Mouse (Mus musculus): ENCODE measurements around the gene Rfx7.
"Not testable (repeated sequence)": the region's sequence is repeated elsewhere in the genome, so short reads cannot be mapped to it uniquely, and the experiment has no call there.

Gene Rfx7

DNA sequence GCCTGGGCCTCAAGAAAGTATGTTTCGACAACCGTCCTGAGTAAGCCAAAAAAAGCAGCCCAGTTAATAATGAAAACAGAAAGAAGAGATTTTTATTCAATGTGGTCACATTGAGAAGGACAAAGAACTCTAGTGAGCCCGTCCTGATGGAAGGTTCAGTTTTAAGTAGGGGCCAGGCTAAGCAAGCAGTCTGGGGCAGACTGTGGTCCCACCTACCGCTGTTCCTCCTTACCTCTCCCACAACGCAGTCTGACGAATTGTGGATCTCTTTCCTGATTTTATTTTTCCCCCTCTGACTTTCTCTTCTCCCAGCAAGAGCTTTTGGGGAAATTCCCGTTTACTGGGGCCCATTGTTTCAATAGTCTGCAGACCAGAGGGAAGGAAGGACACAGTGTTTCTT lies 108.6 kb downstream of the Rfx7 start:
- no peak for DNase-seq (ENCODE audit: low read depth)

DNA sequence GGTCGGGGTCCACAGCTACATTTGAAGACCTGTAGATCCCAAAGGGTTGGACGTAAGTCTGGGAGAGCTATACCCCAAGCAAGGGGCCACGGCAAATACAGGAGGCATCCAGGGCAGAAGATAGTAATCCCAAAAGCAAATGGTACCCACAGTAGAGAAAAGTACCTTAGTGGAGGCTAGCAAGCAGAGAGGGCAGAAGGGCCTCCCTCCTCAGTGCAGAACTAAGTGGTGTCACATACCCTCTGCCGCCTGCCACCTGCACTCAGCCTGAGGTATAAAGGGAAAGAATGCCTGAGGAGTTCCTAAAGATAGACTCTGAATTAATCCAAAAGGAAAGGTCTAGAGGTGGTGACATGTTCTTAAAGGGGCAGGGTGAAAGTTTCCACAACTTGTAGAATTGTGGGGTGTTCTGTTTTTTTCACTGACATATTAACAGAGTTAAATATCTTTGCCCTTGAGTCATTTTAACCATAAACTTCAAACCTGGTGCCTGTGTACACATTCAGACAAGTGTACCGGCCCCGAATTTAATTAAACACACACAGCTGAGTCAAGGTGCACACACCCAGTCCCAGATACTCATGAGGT lies 109.1 kb downstream of the Rfx7 start:
- no peak for DNase-seq (ENCODE audit: low read depth)

DNA sequence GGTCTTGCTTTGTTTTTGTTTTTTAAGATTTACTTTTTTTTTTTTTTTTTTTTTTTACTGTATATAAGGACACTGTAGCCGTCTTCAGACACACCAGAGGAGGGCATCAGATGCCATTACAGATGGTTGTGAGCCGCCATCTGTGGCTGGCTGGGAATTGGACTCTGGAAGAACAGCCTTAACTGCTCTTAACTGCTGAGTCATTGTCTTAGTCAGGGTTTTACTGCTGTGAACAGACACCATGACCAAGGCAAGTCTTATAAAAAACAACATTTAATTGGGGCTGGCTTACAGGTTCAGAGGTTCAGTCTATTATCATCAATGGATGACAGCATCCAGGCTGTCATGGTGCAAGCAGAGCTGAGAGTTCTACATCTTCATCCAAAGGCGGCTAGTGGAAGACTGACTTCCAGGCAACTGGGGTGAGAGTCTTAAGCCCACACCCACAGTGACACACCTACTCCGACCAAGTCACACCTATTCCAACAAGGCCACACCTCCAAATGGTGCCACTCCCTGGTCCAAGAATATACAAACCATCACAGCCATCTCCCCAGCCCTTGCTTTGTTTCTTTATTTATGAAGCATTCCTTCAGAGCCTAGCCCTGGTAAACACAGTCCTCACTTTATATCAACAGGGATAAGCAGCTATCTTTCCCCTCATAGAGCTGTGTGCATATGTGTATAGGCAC lies 110.9 kb downstream of the Rfx7 start:
- not testable (repeated sequence) for DNase-seq (ENCODE audit: low read depth)

GRCm38 (mm10) chr9:72643651-72644417 lies 111.8 kb downstream of the Rfx7 start:
- DNase-seq (ENCODE audit: low read depth) = no peak

- DNase-seq (ENCODE audit: low read depth) = no peak
These were observed 112.5 kb downstream of the Rfx7 start for GRCm38 (mm10) chr9:72644418-72645110.

DNA sequence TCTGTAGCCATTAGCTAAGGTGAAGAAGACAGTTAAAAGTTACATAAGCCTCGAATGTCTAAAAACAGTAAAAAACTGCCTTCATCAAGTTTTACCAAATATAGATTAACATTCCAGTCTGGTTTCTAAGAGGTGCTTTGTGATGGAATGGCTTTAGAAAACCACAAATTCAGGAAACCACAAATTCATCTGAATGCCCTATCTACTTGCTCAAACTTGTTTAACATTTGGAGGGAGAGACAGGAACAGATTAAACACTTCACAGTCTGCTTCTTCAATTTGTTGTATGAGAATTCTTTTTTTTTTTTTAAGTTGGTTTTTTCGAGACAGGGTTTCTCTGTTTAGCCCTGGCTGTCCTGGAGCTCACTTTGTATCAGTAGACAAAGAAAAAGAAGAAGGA lies 117.7 kb downstream of the Rfx7 start:
- DNase-seq (ENCODE audit: low read depth) = no peak

DNA sequence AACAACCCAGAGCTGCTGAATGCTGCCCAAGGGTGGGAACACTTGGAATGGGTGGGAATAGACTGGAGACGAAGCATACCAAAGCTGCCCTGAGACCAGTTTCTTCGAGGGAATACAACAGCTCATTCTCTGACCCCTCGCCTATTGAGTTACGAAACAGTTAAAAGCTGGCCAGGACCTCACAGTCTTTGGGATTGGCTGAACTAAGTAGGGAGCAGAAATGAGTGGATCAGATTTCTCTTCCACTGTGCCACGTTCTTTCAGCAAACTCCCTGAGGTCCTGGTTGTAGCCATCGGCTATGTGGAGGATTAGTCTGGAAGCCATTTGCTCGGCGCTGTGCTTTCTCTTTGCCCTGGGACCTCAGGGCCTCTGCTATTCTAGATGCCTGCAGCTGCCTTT lies 120.9 kb downstream of the Rfx7 start:
- no peak for DNase-seq (ENCODE audit: low read depth)

- no peak for DNase-seq (ENCODE audit: low read depth)
These were observed 121.5 kb downstream of the Rfx7 start for GRCm38 (mm10) chr9:72653533-72653932.

GRCm38 (mm10) chr9:72654593-72655242 lies 122.7 kb downstream of the Rfx7 start:
- DNase-seq (ENCODE audit: low read depth) = peak; percentile 49

DNA sequence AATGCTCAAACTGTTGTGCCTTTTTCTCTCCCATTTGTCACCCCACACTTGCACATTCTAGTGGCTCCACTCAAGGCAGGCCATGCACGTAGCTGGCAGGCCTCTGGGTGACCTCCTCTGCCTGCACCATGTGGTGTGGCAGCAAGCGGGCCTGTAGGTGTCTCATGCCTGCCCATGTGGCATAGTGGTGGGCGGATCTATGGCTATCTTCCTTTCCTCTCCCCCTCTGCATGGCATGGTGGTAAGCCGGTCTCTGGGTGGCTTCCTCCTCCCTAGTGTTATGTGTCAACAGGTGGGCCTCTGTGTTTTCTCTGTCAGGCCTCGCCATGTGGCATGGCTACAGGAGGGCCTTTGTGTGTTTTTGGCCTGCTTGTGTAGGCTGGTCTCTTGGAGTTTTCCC lies 123.6 kb downstream of the Rfx7 start:
- DNase-seq (ENCODE audit: low read depth) = no peak

DNA sequence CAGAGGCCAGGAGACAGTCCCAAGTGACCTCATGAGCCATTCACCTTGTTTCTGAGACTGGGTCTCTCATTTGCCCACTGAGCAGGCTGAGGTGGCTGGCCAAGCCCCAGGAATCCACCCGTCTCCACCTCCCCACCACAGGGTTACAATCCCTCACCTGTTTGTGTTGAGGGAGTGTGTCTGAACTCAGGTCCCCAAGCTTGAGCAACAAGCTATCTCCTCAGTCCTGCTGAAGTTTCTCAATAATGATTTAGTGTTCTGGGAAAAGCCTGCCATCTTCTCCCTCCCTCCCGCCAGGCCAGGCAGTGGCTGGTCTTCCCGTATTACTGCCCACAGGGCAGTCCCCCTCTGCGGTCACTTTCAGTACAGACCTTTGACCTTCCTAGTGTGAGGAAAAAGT lies 124.5 kb downstream of the Rfx7 start:
- no peak for DNase-seq (ENCODE audit: low read depth)

- DNase-seq (ENCODE audit: low read depth) = no peak
These were observed 124.9 kb downstream of the Rfx7 start for GRCm38 (mm10) chr9:72656940-72657339.

DNA sequence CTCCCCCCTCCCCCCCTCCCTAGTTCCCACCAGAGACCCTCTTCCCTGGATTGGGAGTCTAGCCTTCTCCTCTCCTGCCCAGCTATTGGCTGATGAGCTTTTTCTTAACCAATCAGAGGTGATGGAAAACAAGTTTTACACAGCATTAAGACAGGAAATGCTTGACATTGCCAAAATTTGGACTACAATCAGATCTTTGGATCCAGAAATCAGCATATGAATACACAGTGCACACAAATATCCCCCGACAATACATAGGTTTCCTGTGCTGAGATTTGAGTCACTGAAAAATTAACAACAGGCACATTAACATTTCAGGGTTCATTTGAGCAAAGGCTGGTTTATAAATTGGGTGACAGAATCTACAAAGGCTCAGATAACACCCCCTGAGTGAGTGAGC lies 125.7 kb downstream of the Rfx7 start:
- DNase-seq (ENCODE audit: low read depth) = no peak

DNA sequence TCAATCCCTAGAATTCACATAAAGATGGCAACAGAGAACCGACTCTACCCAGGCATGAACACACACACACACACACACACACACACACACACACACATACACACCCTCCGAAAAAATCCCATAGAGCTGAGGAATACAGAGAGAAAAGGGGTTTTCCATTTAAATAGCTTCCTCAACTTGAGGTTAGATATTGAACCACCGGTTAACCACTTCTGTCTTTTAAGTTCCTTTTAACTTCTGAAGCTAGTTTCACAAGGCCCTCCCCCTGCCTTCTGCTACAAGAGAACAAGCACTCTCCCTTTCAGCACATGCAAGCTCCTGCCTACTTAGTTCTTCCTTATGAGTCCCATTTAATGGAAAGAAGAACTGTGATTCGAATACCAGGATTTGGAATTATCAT lies 128.1 kb downstream of the Rfx7 start:
- peak; percentile 81 for DNase-seq (ENCODE audit: low read depth)

DNA sequence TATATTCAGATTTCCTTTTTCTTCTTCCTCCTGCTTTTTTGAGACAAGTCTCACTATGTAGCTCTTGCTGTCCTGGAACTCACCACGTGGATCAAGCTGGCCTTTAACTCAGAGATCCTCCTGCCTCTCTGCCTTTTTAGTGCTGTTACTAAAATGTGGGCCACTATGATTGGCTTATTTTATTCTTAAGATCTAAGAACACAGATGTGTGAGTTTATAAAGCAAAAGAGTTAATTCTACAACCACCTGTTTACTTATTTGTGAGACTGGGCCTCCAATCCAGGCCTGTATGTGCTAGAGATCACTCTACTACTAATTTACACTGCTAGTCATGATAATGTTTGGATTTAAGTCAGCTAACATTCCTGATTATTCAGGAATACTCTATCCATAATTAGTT lies 128.9 kb downstream of the Rfx7 start:
- no peak for DNase-seq (ENCODE audit: low read depth)

GRCm38 (mm10) chr9:72661561-72661894 lies 129.5 kb downstream of the Rfx7 start:
- no peak for DNase-seq (ENCODE audit: low read depth)

DNA sequence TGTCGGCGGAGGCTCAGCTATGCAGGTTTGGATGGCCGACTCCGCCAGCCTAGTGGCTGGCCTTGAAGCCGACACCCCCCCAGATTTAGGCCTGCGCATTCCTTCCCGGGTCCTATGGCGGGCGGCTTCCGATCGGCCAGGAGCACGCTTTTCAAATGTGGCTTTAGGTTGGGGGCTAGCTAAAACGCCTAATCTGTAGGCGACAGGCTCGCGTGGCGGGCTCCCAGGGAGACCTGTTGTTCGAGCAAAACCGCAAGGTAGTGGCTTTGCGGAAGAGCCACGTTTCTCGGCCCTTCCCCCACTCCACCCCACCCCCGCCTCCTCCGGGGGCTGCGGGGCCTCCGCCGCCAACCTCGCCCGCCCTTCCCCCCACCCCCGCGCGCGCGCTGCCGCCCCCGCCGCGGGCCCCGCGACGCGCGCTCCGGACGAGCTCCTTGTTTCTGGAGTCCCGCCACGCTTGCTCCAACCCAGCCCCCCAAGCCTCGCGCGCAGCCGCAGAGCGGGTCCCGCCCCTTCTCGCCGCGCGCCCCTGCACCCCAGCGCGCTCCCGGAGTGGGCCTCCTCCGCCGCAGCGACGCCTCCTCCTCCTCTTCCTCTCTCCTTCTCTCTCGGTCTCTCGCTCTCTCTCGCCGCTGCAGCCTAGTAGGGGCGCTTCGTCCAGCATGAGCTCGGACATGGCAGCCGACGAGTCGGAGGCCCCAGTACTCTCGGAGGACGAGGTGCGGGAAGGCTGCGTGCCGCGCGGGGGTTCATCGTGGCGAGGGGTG lies 130.0 kb downstream of the Rfx7 start, which contains the start of gene Nedd4:
Gene Nedd4 (plus strand): TSS at position 452 of the 767 bp plus-strand sequence.
- DNase-seq (ENCODE audit: low read depth) = peak; percentile 58

DNA sequence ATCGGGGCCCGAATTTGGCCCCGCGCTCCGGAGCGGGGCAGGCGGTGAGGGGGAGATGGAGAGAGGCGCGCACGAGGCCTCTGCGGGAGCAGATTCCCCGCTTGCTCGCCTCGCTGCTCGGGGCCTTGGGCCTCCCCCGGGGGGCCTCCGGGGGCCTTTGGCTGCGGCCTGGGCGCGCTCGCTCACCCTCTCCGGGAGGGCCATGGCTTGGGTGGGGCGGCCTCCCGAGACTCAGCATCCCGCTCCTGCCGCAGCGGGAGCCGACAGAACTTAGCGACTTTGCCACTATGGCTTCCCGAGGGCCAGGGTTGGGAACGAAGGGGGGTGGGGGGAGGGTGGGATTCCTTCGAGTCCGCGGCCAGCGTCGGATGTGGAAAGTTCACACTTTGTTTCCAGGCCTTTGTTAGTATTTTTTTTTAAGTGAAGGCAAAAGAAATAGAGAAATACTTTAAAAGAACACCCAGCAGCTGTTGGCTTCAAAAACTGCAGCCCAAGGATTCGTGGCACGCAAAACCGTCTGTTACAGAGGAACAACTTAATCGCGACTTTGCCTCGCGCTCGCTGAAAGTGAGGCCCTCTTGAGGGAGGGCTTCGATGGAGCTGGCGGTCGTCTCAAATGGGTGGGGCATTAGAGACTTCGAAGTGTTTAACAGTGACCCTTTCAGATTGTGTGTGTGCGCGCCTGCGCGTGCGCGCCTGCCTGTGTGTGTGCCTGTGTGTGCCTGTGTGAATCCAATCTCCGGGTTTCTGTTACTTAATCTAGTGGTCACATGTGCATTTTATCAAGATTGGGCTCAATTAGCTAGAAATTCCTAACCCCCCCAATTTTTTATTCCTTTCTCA lies 130.9 kb downstream of the Rfx7 start:
- DNase-seq (ENCODE audit: low read depth) = peak; percentile 36

DNA sequence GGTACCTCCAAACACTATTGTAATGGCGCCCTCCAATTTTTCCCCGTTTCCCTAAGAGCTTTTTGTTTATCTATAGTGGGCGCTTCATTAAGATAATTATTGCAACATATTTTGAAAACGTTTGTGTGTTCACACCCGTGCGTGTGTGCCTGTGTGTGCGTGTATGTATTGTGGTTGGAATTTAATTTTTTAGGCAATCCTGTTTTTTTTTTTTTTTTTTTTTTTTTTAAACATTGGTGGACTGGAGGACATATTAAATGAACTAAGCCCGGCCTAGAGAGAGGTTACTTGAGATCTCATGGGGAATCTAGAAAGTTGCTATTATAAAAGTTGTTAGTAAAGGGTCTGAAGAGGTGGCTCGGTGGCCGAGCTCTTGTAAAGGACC lies 131.5 kb downstream of the Rfx7 start:
- no peak for DNase-seq (ENCODE audit: low read depth)

Measured in induced T-regulatory cell, adult 2 months (primary cell).